Mouse (Mus musculus) embryo, embryonic 10.5 days (tissue): ENCODE measurements around the gene Olfr322.
"Not testable (repeated sequence)": the region's sequence is repeated elsewhere in the genome, so short reads cannot be mapped to it uniquely, and the experiment has no call there.

Experiments
- DNase-seq: peaks from one replicate; pipeline ENCODE4 v3.0.0-alpha.2; 2015; ENCODE audit warnings: low spot score

The Olfr322 gene

GRCm38 (mm10) chr11:58658596-58658995, at the start of gene Olfr322:
Olfr322 (plus strand) TSS chr11:58658782.
- DNase-seq: no peak

- DNase-seq: no peak
Observed at GRCm38 (mm10) chr11:58613359-58613758, 45.2 kb upstream of the Olfr322 start.

- no peak for DNase-seq
Observed at GRCm38 (mm10) chr11:58614526-58614925, 44.1 kb upstream of the Olfr322 start.

- no peak for DNase-seq
Observed at GRCm38 (mm10) chr11:58615975-58616374, 42.6 kb upstream of the Olfr322 start, which contains the start of gene 2210407C18Rik. 2210407C18Rik (minus strand) TSS chr11:58616075.

- DNase-seq: no peak
Observed at GRCm38 (mm10) chr11:58618369-58618768, 40.2 kb upstream of the Olfr322 start.

GRCm38 (mm10) chr11:58618793-58619192, 39.8 kb upstream of the Olfr322 start:
- no peak for DNase-seq

GRCm38 (mm10) chr11:58626146-58626545, 32.4 kb upstream of the Olfr322 start:
- DNase-seq: no peak

GRCm38 (mm10) chr11:58630401-58630800, 28.2 kb upstream of the Olfr322 start, which contains the start of gene Olfr323:
Olfr323 (minus strand) TSS chr11:58630501.
- no peak for DNase-seq

GRCm38 (mm10) chr11:58634878-58635277, 23.7 kb upstream of the Olfr322 start:
- no peak for DNase-seq

- DNase-seq: peak; percentile 71
Observed at GRCm38 (mm10) chr11:58636376-58636977, 22.1 kb upstream of the Olfr322 start.

GRCm38 (mm10) chr11:58638176-58638701, 20.3 kb upstream of the Olfr322 start:
- no peak for DNase-seq

- peak; percentile 39 for DNase-seq
Observed at GRCm38 (mm10) chr11:58640272-58640867, 18.2 kb upstream of the Olfr322 start, which contains the start of gene Trim58. Trim58 (plus strand) TSS chr11:58640465.

GRCm38 (mm10) chr11:58641057-58641456, 17.5 kb upstream of the Olfr322 start:
- no peak for DNase-seq

- no peak for DNase-seq
Observed at GRCm38 (mm10) chr11:58641638-58642358, 16.8 kb upstream of the Olfr322 start.

- DNase-seq: peak; percentile 64
Observed at GRCm38 (mm10) chr11:58643350-58643749, 15.2 kb upstream of the Olfr322 start.

- no peak for DNase-seq
Observed at GRCm38 (mm10) chr11:58655151-58655550, 3.4 kb upstream of the Olfr322 start.

- DNase-seq: no peak
Observed at GRCm38 (mm10) chr11:58669252-58669651, 10.7 kb downstream of the Olfr322 start.

GRCm38 (mm10) chr11:58671825-58672224, 13.2 kb downstream of the Olfr322 start:
- DNase-seq: peak; percentile 15

- DNase-seq: no peak
Observed at GRCm38 (mm10) chr11:58680799-58681198, 22.2 kb downstream of the Olfr322 start, which contains the start of gene Olfr320. Olfr320 (plus strand) TSS chr11:58681099.

- no peak for DNase-seq
Observed at GRCm38 (mm10) chr11:58698862-58699261, 40.3 kb downstream of the Olfr322 start, which contains the start of gene Olfr319. Olfr319 (plus strand) TSS chr11:58699162.

GRCm38 (mm10) chr11:58709086-58709485, 50.5 kb downstream of the Olfr322 start:
- DNase-seq: no peak

GRCm38 (mm10) chr11:58717723-58718122, 59.1 kb downstream of the Olfr322 start:
- not testable (repeated sequence) for DNase-seq
